Mouse (Mus musculus): ENCODE results near the gene Rsph10b.

DNA sequence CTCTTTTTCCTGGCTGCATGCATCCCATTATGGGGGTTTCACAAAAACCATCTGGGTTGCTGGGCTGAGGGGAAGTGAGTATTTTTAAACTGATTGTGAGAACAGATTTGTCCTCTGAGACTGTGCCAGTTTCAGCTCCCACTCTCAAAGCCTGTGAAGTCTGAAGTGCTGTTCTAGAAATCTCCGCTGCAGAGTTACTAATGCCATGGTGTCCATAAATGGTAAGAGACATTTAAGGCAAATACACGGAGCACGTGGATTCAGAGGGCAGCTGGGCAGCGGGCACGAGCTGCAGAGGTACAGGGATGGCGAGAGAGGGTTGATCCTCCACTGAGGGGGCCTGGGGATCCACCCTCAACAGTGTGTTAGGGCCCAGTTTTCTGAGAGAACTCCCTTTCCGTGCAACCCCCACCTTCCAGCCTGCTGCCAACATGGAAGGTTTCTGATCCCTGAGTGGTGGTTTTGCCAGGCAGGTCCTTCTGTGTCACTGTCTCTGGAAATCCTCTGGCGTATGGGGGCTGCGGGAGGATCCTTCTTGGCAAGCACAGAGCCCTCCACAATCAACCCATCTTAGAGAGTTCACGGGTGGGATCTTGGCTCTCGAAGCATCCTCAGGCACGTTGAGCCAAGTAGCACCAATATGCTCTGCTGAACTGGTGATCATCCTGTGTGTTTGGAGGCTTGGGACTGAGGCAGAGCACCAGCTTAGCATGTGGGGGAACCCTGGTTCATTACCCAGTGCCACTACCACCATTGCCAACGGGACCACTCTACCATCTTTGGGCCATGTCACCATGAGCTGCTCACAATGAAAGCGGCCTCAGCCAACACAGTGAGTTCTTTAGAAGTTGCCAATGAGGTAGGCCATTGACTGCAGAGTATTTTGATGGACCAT lies 10.6 kb downstream of the Rsph10b start:
- no peak for TF ChIP-seq POLR2A (IDR thresholded peaks at IDR 0.05; ENCODE audit: extremely low read depth, insufficient read depth, low read length)
- no peak for TF ChIP-seq CTCF (IDR thresholded peaks at IDR 0.05; ENCODE audit: extremely low read depth, insufficient read depth, low read length)
